Mouse (Mus musculus) olfactory bulb, adult 2 months (tissue): ENCODE measurements around the gene Gal3st3.

Experiments used
- CTCF ChIP-seq: fragments of 200-500 bp; IDR thresholded peaks from 2 replicates; pipeline ENCODE4 v1.5.1; 2012; ENCODE audit warnings: low read depth, mild to moderate bottlenecking, low read length, moderate library complexity; ENCODE audit not compliant: insufficient read depth
- POLR2A ChIP-seq: fragments of 200-500 bp; IDR thresholded peaks from 2 replicates; pipeline ENCODE4 v1.6.1; 2012; ENCODE audit warnings: mild to moderate bottlenecking, low read depth, low read length, moderate library complexity; ENCODE audit not compliant: insufficient read depth

DNA sequence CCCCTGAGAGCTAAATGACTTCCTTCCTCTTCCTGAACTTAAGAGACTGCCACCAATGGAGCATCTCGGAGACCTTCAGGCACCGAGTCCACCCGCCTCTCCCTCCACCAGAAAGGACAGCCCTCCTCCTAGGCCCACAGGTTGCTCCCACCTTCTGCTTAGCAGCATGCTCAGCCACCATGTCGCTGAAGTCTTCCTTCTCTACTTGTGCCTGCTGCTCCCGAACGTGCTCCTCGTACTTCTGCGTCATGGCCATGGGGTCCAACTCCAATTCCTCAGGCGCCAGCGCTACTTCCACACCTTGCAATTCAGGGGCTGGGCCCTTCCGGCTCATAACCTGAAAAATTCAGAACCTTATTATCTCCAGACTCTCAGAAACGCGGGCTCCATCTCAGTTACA is 23.5 kb upstream of the Gal3st3 start:
- TF ChIP-seq CTCF (no peak), POLR2A (no peak)
